In the genomic region with DNA sequence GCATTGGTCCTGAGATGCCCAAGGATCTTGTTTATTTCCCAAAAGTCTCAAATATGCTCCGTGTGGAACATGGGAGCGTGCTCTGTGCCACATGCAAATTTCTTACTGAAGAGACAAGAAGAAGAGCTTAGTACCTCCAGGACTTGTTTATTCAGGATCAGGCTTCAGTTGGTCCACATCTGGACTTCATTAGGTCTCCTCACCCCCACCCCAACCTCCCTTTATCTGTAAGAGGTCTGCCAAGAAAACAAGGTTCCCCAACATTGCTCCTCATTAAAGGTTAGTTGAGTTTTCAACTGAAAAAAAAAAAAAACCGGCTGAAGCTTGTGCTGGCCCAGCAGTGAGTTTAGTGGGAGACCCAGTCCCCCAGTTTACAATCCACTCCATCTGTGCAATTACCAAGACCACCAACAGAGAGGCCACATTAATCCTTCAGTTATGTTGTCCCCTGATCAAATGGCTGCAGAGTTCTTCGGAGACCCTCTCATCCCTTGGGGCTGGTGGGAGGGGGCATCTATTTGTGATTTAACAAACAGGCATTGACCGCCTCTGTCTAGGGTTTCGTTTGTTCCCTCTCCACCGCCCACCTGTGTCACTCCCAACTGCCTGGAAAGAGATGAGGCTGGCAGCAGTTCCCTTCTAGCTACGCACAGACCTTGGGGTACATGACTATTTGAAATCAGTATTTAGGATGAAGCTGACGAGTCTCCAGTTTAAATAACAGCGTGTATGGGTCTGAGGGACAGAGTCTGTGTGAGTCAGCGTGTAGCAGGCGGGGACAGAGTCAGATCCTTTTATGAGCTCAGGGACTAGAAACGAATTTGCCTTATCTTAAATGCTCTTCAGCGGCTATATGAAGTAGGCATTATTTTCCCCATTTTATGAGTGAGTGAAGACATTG, we compare ENCODE assay signal across 13 mouse cellular contexts. TPM values are rescaled to one million over a fixed set of nuclear protein-coding genes. Genes with fewer than 3 reads are reported as not detected.
DNase-seq lines count a peak whose midpoint lies in the region; ATAC-seq and TF ChIP-seq lines count a peak whose summit lies in the region.
"Had no signal": no experiment of that assay in that cellular context is flagged by ENCODE, and none has a peak within 500 bp of the region (broad histone marks: within the 10 kb centered on the region; RNA-seq: fewer than 3 reads in every experiment).

No protein-coding gene starts in this region.

- TF ChIP-seq CTCF in midbrain, postnatal 0 days (IDR thresholded peaks at IDR 0.05) = no peak

- no peak overlapping the region for H3K9ac ChIP-seq in midbrain, postnatal 0 days (replicated peaks; ENCODE audit: low read length, poor library complexity, severe bottlenecking)
- H3K9ac ChIP-seq in forebrain, embryonic 15.5 days (replicated peaks) = no peak overlapping the region
- H3K9ac ChIP-seq: neural tube, embryonic 13.5 days had no signal

- peak overlapping the region; percentile 55 for H3K27ac ChIP-seq in midbrain, embryonic 10.5 days (replicated peaks)
- H3K27ac ChIP-seq in midbrain, postnatal 0 days (ENCODE audit: low read depth, low read length) = no peak overlapping the region
- 0 out of 2 replicates have a peak overlapping the region, but pooled peaks have one; percentile 12 for H3K27ac ChIP-seq in forebrain, embryonic 15.5 days (replicated peaks)
- H3K27ac ChIP-seq: neural tube, embryonic 13.5 days had no signal

- H3K4me2 ChIP-seq in midbrain, postnatal 0 days (ENCODE audit: low read depth, low read length, poor library complexity, severe bottlenecking) = no peak overlapping the region
- no peak overlapping the region for H3K4me2 ChIP-seq in forebrain, embryonic 15.5 days (replicated peaks)
- H3K4me2 ChIP-seq: neural tube, embryonic 13.5 days had no signal

- H3K36me3 ChIP-seq in midbrain, embryonic 10.5 days = peaks cover 45% of the 10 kb centered on the region
- H3K36me3 ChIP-seq in midbrain, postnatal 0 days (ENCODE audit: insufficient read depth, low read length) = no peaks in the 10 kb centered on the region
- H3K36me3 ChIP-seq in forebrain, embryonic 15.5 days = no peaks in the 10 kb centered on the region

- peaks cover 46% of the 10 kb centered on the region for H3K4me1 ChIP-seq in midbrain, embryonic 10.5 days
- no peaks in the 10 kb centered on the region for H3K4me1 ChIP-seq in midbrain, postnatal 0 days (ENCODE audit: insufficient read depth, low read length)
- H3K4me1 ChIP-seq in forebrain, embryonic 15.5 days = peaks cover 73% of the 10 kb centered on the region

- DNase-seq in midbrain, embryonic 10.5 days (ENCODE audit: low spot score) = no peak
- no peak for DNase-seq in midbrain, postnatal 0 days (ENCODE audit: low spot score)
- DNase-seq in embryo, embryonic 11 days = peak; percentile 65
- peak; percentile 68 for DNase-seq in mesoderm, embryonic 11.5 days (ENCODE audit: low read depth, low spot score)
- no peak for DNase-seq in thymus, postnatal 4 days
- no peak for DNase-seq in spleen, adult 12 weeks (ENCODE audit: low spot score)
- no peak for DNase-seq in ovary, postnatal 14 days (ENCODE audit: low spot score)
- DNase-seq: cerebellum, postnatal 25 days; lung, postnatal 4 days; spleen, adult 18-20 months; thymus, postnatal 25 days had no signal

- no peak overlapping the region for H3K4me3 ChIP-seq in midbrain, embryonic 10.5 days
- H3K4me3 ChIP-seq in midbrain, postnatal 0 days (ENCODE audit: low read depth, low read length) = no peak overlapping the region
- no peak overlapping the region for H3K4me3 ChIP-seq in forebrain, embryonic 15.5 days
- H3K4me3 ChIP-seq: neural tube, embryonic 13.5 days had no signal

- no peaks in the 10 kb centered on the region for H3K27me3 ChIP-seq in midbrain, embryonic 10.5 days (ENCODE audit: low read depth, poor library complexity, severe bottlenecking)
- no peaks in the 10 kb centered on the region for H3K27me3 ChIP-seq in midbrain, postnatal 0 days (ENCODE audit: insufficient read depth, low read length)
- H3K27me3 ChIP-seq in forebrain, embryonic 15.5 days = no peaks in the 10 kb centered on the region
- H3K27me3 ChIP-seq: neural tube, embryonic 13.5 days had no signal

- no peak for ATAC-seq in midbrain, postnatal 0 days (ENCODE audit: low FRiP score)
- no peak for ATAC-seq in forebrain, embryonic 15.5 days (replicated peaks)

- WGBS in midbrain, embryonic 10.5 days = 46% methylated on average over 14 of the region's 14 CpGs
- 44% methylated on average over 14 of the region's 14 CpGs for WGBS in midbrain, postnatal 0 days
- WGBS in forebrain, embryonic 15.5 days = 22% methylated on average over 14 of the region's 14 CpGs

- no peaks in the 10 kb centered on the region for H3K9me3 ChIP-seq in midbrain, embryonic 10.5 days (replicated peaks)
- H3K9me3 ChIP-seq in midbrain, postnatal 0 days (ENCODE audit: low read length) = no peaks in the 10 kb centered on the region
- no peaks in the 10 kb centered on the region for H3K9me3 ChIP-seq in forebrain, embryonic 15.5 days
- H3K9me3 ChIP-seq: neural tube, embryonic 13.5 days had no signal

RNA-seq across cellular contexts. Expression of a gene that starts 43.7 kb away (rescaled TPM):
- 44.5 and 55.6 TPM in 2 replicates for polyA plus RNA-seq in midbrain, embryonic 10.5 days (2016; fragmentation: Nextera tagmentation; extraction: Ambion mirVana)
- 121 and 148 TPM in 2 replicates for total RNA-seq in midbrain, postnatal 0 days (2014; rRNA removed)
- polyA plus RNA-seq in midbrain, postnatal 0 days (2015; fragmentation: Nextera tagmentation; extraction: Ambion mirVana) = 142 and 152 TPM in 2 replicates
- polyA plus RNA-seq in forebrain, embryonic 15.5 days (2015; fragmentation: Nextera tagmentation; extraction: Ambion mirVana) = 74.4 and 75.6 TPM in 2 replicates

Comparison
In these comparisons a context has a peak if more than half of its experiments do, and no peak if none do; other contexts are left out.
1. DNase-seq: peak in embryo, embryonic 11 days (single experiment) and mesoderm, embryonic 11.5 days (single experiment); none in midbrain, embryonic 10.5 days (single experiment), midbrain, postnatal 0 days (single experiment), thymus, postnatal 4 days (single experiment), spleen, adult 12 weeks (single experiment) and ovary, postnatal 14 days (single experiment).